Mouse (Mus musculus) midbrain, embryonic 11.5 days (tissue): ENCODE data around the gene Tmem259. TPM values are rescaled to one million over a fixed set of nuclear protein-coding genes. Genes with fewer than 3 reads are reported as not detected.

ENCODE experiments used
- ATAC-seq: fragments of 200-750 bp; cut with Nextera tagmentation; 2 replicates; pipeline ENCODE4 v1.8.0; 2017; ENCODE audit warnings: moderate TSS enrichment, moderate library complexity; ENCODE audit not compliant: low FRiP score
- DNase-seq: peaks from one replicate; pipeline ENCODE4 v3.0.0; 2015; ENCODE audit warnings: low spot score; ENCODE audit errors: missing footprints
- H3K27ac ChIP-seq: fragments of 300-500 bp; sonication (generic); 2 replicates; pipeline ENCODE4 v1.5.1; 2014; ENCODE audit warnings: low read depth, low read length
- H3K27me3 ChIP-seq: fragments of 300-500 bp; sonication (generic); 2 replicates; pipeline ENCODE4 v1.6.1; 2014; ENCODE audit warnings: mild to moderate bottlenecking, low read length, moderate library complexity, mixed read lengths; ENCODE audit not compliant: control insufficient read depth, insufficient read depth
- H3K36me3 ChIP-seq: fragments of 300-500 bp; sonication (generic); 2 replicates; pipeline ENCODE4 v1.6.1; 2014; ENCODE audit warnings: mild to moderate bottlenecking, low read length, moderate library complexity, mixed read lengths; ENCODE audit not compliant: control insufficient read depth, insufficient read depth
- H3K4me1 ChIP-seq: fragments of 300-500 bp; sonication (generic); 2 replicates; pipeline ENCODE4 v1.6.1; 2014; ENCODE audit warnings: low read length; ENCODE audit not compliant: control insufficient read depth, insufficient read depth
- H3K4me2 ChIP-seq: fragments of 300-500 bp; sonication (generic); 2 replicates; pipeline ENCODE4 v1.6.1; 2014; ENCODE audit warnings: mild to moderate bottlenecking, moderate library complexity
- H3K4me3 ChIP-seq: fragments of 300-500 bp; sonication (generic); 2 replicates; pipeline ENCODE4 v1.5.1; 2014; ENCODE audit warnings: low read depth, low read length
- H3K9ac ChIP-seq: fragments of 300-500 bp; sonication (generic); 2 replicates; pipeline ENCODE4 v1.6.1; 2014; ENCODE audit warnings: low read length
- H3K9me3 ChIP-seq: fragments of 300-500 bp; sonication (generic); 2 replicates; pipeline ENCODE4 v1.6.1; 2016; ENCODE audit warnings: low read length; ENCODE audit not compliant: control insufficient read depth
- WGBS: fragments of 180-500 bp; shearing (Covaris S2); extraction: QIAGEN DNeasy Blood & Tissue Kit; methylation state at CpG from one replicate; pipeline ENCODE4 v1.1.7; 2014; 5-methylcytosine and 5-hydroxymethylcytosine counted together
- polyA plus RNA-seq: library from polyadenylated mRNA; unstranded; fragments of >200 nt; fragmentation: Nextera tagmentation; extraction: Ambion mirVana; gene quantifications from 2 replicates; pipeline ENCODE4 v1.2.1, GENCODE M21; 2014

Tmem259 gene
- polyA plus RNA-seq, 1 experiment from 2014 or later: 13.5 TPM

DNA sequence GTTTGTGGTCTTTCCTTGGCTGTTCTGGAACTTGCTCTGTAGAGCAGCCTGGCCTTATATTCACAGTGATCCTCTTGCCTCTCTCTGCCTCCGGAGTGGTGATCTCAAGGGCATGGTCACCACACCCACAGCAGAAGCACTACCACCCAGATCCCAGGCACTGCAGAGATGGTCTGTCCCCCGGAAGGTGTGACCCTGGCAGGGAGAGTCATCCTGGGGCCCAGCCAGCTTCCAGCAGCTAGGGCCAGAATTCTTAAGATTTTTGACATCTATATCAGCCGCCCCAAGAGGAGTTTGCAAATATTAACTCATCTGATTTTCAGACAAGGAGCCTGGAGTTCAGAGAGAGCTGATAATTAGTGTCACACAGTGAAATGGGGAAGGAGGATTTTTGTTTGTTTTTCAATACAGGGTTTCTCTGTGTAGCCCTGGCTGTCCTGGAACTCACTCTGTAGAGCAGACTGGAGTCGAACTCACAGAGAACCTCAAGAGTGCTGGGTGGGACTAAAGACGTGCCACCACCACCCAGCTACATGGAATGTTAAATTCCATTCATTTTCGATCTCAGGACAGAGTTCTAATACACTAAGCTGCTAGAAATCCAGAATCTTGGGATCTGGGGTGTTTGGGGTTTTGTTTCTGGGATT, 2.2 kb upstream of the Tmem259 start:
- H3K27me3 ChIP-seq: peaks cover 38% of the 10 kb centered on the region
- H3K4me1 ChIP-seq: peaks cover 33% of the 10 kb centered on the region
- WGBS: 51% methylated on average over 6 of the region's 6 CpGs
- H3K9ac ChIP-seq: peak overlapping the region; percentile 68; the same call in 1 of the 2 replicates
- H3K9me3 ChIP-seq: no peaks in the 10 kb centered on the region
- H3K4me2 ChIP-seq: peak overlapping the region; percentile 90
- peak overlapping the region; percentile 11; the same call in 1 of the 2 replicates for H3K27ac ChIP-seq
- 0 out of 2 replicates have a peak overlapping the region, but pooled peaks have one; percentile 5 for H3K4me3 ChIP-seq
- DNase-seq (peak; percentile 81), ATAC-seq (no peak)
- H3K36me3 ChIP-seq: no peaks in the 10 kb centered on the region

DNA sequence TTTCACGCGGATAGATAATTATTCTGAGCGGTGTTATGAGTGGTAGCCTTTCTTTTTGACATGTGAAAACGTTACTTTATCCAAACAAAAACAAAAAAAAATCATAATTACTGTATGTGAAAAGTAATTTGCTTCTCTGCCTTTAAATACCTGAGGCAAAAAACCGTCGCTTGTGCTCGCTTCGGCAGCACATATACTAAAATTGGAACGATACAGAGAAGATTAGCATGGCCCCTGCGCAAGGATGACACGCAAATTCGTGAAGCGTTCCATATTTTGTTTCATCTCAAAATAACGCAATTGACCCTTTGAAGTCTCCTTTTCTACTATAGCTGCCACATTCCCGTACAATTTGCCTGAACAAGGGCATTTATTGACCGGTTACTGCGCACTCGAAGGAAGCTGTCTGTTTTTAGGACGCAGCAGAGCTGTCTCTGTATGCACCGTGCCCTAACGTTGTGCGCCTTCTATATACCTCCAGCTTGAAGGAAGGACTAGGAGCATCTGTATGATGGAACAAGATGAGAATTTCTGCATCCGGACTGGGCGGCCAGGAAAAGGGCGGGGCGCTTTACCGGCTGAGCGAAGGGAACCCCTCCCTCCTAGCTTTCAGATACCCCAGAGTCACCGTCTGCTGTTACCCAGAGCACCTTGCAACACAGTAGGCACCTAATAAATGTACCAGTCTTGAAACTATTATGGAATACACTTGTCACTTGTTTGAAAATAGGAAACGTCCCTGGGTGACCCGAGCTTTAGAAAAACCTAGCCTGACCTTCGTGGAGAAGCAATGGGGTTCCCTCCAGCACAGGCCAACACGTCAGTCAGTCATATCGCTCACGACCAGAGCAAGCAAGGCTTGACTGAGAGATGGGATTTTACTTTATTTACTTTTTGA, 1.5 kb upstream of the Tmem259 start:
- H3K4me1 ChIP-seq: peaks cover 33% of the 10 kb centered on the region
- peaks cover 38% of the 10 kb centered on the region for H3K27me3 ChIP-seq

DNA sequence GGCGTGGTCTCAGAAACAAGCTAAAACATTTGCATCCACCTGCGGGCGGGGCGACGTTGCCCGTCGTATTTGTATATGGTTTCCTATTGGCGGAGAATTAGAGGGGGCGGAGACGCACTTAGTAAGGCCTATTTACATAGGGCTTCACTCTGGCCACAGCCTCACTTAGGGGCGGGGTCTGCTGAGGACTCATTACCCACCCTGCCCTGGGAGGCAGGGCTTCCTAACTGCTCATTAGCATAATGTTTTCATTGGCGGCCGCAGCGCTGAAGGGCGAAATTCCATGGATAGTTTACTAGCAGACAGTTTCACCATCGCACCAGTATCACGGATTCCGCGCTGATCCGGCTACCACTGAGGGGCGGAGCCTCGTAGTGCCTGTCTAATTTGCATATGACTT, 741 bp upstream of the Tmem259 start:
- Histone ChIP-seq H3K36me3 (no peaks in the 10 kb centered on the region; the same call in 1 of the 2 replicates), H3K27me3 (peaks cover 34% of the 10 kb centered on the region), H3K9me3 (no peaks in the 10 kb centered on the region), H3K4me1 (peaks cover 30% of the 10 kb centered on the region), H3K4me2 (peak overlapping the region; percentile 90), H3K4me3 (peak overlapping the region; percentile 92), H3K9ac (peak overlapping the region; percentile 68), H3K27ac (peak overlapping the region; percentile 91)
- peak; percentile 93 for ATAC-seq
- WGBS: 0% methylated on average over 22 of the region's 22 CpGs
- peak; percentile 98 for DNase-seq

More for the DNA sequence above, 1.5 kb upstream of the Tmem259 start:
- 5% methylated on average over 35 of the region's 35 CpGs for WGBS
- Histone ChIP-seq H3K36me3 (no peaks in the 10 kb centered on the region), H3K9ac (peak overlapping the region; percentile 68), H3K9me3 (no peaks in the 10 kb centered on the region), H3K4me3 (peak overlapping the region; percentile 92), H3K4me2 (peak overlapping the region; percentile 90), H3K27ac (peak overlapping the region; percentile 91)
- no peak for ATAC-seq
- DNase-seq: peak; percentile 98

- DNase-seq: peak; percentile 96
- H3K4me1 ChIP-seq: peaks cover 28% of the 10 kb centered on the region
- H3K36me3 ChIP-seq: peaks cover 3% of the 10 kb centered on the region; the same call in 1 of the 2 replicates
- peak; percentile 3 for ATAC-seq
- peak overlapping the region; percentile 92 for H3K4me3 ChIP-seq
- peak overlapping the region; percentile 90 for H3K4me2 ChIP-seq
- H3K9ac ChIP-seq: peak overlapping the region; percentile 89
- H3K27ac ChIP-seq: peak overlapping the region; percentile 91
- under 1% methylated on average over 18 of the region's 21 CpGs for WGBS
- peaks cover 22% of the 10 kb centered on the region for H3K27me3 ChIP-seq
- no peaks in the 10 kb centered on the region for H3K9me3 ChIP-seq
Observed at GRCm38 (mm10) chr10:79983670-79984069, 460 bp downstream of the Tmem259 start.

DNA sequence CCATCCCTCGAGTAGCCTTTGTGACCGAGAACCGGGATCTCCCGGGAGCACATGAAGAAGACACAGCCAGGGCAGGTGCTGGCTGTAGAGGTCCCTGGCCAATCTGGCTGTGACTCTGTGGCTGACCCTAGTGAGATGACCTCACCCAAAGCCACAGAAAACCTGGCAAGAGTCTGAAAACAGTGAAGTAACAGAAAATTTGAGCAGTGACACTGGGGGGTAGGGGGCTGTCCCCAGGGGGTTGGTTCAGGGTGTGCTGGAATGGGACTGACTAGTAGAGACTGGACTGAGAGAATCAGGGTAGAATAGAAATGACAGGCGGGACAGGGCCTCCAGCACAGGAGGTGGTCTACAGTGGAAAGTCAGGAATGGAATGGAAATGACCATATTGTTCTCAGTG, 925 bp downstream of the Tmem259 start:
- Histone ChIP-seq H3K9ac (peak overlapping the region; percentile 89), H3K4me2 (peak overlapping the region; percentile 90), H3K4me1 (peaks cover 24% of the 10 kb centered on the region), H3K36me3 (peaks cover 6% of the 10 kb centered on the region), H3K4me3 (peak overlapping the region; percentile 92), H3K9me3 (no peaks in the 10 kb centered on the region), H3K27ac (no peak overlapping the region), H3K27me3 (peaks cover 17% of the 10 kb centered on the region)
- ATAC-seq (no peak), DNase-seq (no peak)
- 79% methylated on average over 5 of the region's 5 CpGs for WGBS

GRCm38 (mm10) chr10:79979401-79980155, 4.6 kb downstream of the Tmem259 start:
- Histone ChIP-seq H3K4me3 (no peak overlapping the region), H3K27me3 (0 out of 2 replicates have a peak, but pooled peaks cover 2% of the 10 kb centered on the region), H3K9me3 (no peaks in the 10 kb centered on the region), H3K27ac (no peak overlapping the region), H3K36me3 (peaks cover 34% of the 10 kb centered on the region), H3K9ac (no peak overlapping the region), H3K4me1 (peaks cover 14% of the 10 kb centered on the region), H3K4me2 (no peak overlapping the region)
- WGBS: 94% methylated on average over 22 of the region's 22 CpGs
- DNase-seq: peak; percentile 68
- ATAC-seq: no peak

- ATAC-seq (no peak), DNase-seq (no peak)
- Histone ChIP-seq H3K9me3 (no peaks in the 10 kb centered on the region), H3K27me3 (peaks cover 2% of the 10 kb centered on the region; the same call in 1 of the 2 replicates), H3K9ac (no peak overlapping the region), H3K4me1 (peaks cover 8% of the 10 kb centered on the region), H3K4me2 (no peak overlapping the region), H3K36me3 (peaks cover 34% of the 10 kb centered on the region), H3K4me3 (no peak overlapping the region), H3K27ac (no peak overlapping the region)
- WGBS: 92% methylated on average over 21 of the region's 21 CpGs
Observed at GRCm38 (mm10) chr10:79978061-79978460, 6.1 kb downstream of the Tmem259 start.

DNA sequence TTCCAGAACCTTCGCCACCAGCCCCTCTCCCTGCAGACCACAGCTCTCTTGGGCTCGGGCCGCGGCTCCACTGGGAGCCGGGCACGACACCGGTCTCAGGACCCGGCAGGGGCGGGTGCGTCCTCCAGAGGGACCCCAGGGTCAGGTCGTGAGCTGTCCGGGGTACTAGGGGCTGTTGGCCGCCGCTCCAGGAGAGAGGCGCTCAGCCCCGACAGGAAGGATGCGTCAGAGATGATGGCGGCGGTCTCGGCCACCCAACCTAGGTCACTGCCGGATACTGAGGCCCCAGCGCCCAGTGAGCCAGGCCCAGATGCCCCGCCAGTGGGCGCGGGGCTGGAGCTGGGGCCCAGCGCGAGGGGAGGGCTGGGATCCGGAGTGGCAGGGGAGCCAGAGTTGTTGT, 6.8 kb downstream of the Tmem259 start:
- no peaks in the 10 kb centered on the region for H3K9me3 ChIP-seq
- no peak for ATAC-seq
- no peak overlapping the region for H3K27ac ChIP-seq
- H3K27me3 ChIP-seq: peaks cover 2% of the 10 kb centered on the region; the same call in 1 of the 2 replicates
- H3K4me3 ChIP-seq: no peak overlapping the region
- DNase-seq: no peak
- peaks cover under 1% of the 10 kb centered on the region; the same call in 1 of the 2 replicates for H3K4me1 ChIP-seq
- no peak overlapping the region for H3K4me2 ChIP-seq
- H3K36me3 ChIP-seq: peaks cover 34% of the 10 kb centered on the region
- 80% methylated on average over 28 of the region's 28 CpGs for WGBS
- H3K9ac ChIP-seq: no peak overlapping the region
